Mouse (Mus musculus): ENCODE measurements at regions not wholly inside any gene's neighbourhood (a gene's known extent, or its start where the extent isn't known, plus 50 kb on each side); places are given as distances from the start of the nearest gene placed in this dataset.

- no peaks in the 10 kb centered on the region for H3K27me3 ChIP-seq (ENCODE audit: control insufficient read depth, insufficient read depth, low read length)
- no peak for DNase-seq
- no peak overlapping the region for H3K4me3 ChIP-seq (ENCODE audit: control insufficient read depth, insufficient read depth, low read length)
- WGBS = 90% methylated on average over 1 of the region's 1 CpGs
- no peak for TF ChIP-seq POLR2A (IDR thresholded peaks at IDR 0.05; ENCODE audit: control insufficient read depth, extremely low read depth, insufficient read depth, low read length, poor library complexity)
- TF ChIP-seq CTCF (IDR thresholded peaks at IDR 0.05; ENCODE audit: borderline replicate concordance, control insufficient read depth, extremely low read depth, insufficient read depth, low read length, poor library complexity) = no peak
- no peaks in the 10 kb centered on the region for H3K36me3 ChIP-seq (ENCODE audit: control insufficient read depth, insufficient read depth, low read length)
- H3K27ac ChIP-seq (ENCODE audit: control insufficient read depth, insufficient read depth, low read length) = no peak overlapping the region
- H3K4me1 ChIP-seq (replicated peaks; ENCODE audit: control insufficient read depth, insufficient read depth, low read length) = no peaks in the 10 kb centered on the region; the same call in 1 of the 2 replicates
These were observed 75.4 kb upstream of the Rnaseh2b start for GRCm38 (mm10) chr14:62216995-62217394.

GRCm38 (mm10) chr14:62217971-62218370, 74.4 kb upstream of the Rnaseh2b start:
- TF ChIP-seq POLR2A (IDR thresholded peaks at IDR 0.05; ENCODE audit: control insufficient read depth, extremely low read depth, insufficient read depth, low read length, poor library complexity) = no peak
- TF ChIP-seq CTCF (IDR thresholded peaks at IDR 0.05; ENCODE audit: borderline replicate concordance, control insufficient read depth, extremely low read depth, insufficient read depth, low read length, poor library complexity) = no peak
- Histone ChIP-seq H3K4me3 (ENCODE audit: control insufficient read depth, insufficient read depth, low read length) (no peak overlapping the region), H3K27ac (ENCODE audit: control insufficient read depth, insufficient read depth, low read length) (no peak overlapping the region), H3K36me3 (ENCODE audit: control insufficient read depth, insufficient read depth, low read length) (no peaks in the 10 kb centered on the region), H3K4me1 (replicated peaks; ENCODE audit: control insufficient read depth, insufficient read depth, low read length) (no peaks in the 10 kb centered on the region; the same call in 1 of the 2 replicates), H3K27me3 (ENCODE audit: control insufficient read depth, insufficient read depth, low read length) (no peaks in the 10 kb centered on the region)
- WGBS = 97% methylated on average over 2 of the region's 2 CpGs
- no peak for DNase-seq

- no peaks in the 10 kb centered on the region; the same call in 1 of the 2 replicates for H3K4me1 ChIP-seq (replicated peaks; ENCODE audit: control insufficient read depth, insufficient read depth, low read length)
- H3K27me3 ChIP-seq (ENCODE audit: control insufficient read depth, insufficient read depth, low read length) = no peaks in the 10 kb centered on the region
- TF ChIP-seq POLR2A (IDR thresholded peaks at IDR 0.05; ENCODE audit: control insufficient read depth, extremely low read depth, insufficient read depth, low read length, poor library complexity) (no peak), CTCF (IDR thresholded peaks at IDR 0.05; ENCODE audit: borderline replicate concordance, control insufficient read depth, extremely low read depth, insufficient read depth, low read length, poor library complexity) (no peak)
- 38% methylated on average over 2 of the region's 2 CpGs for WGBS
- H3K36me3 ChIP-seq (ENCODE audit: control insufficient read depth, insufficient read depth, low read length) = no peaks in the 10 kb centered on the region
- H3K4me3 ChIP-seq (ENCODE audit: control insufficient read depth, insufficient read depth, low read length) = no peak overlapping the region
- DNase-seq = peak; percentile 51
- no peak overlapping the region for H3K27ac ChIP-seq (ENCODE audit: control insufficient read depth, insufficient read depth, low read length)
These were observed 73.7 kb upstream of the Rnaseh2b start for GRCm38 (mm10) chr14:62218716-62219115.

- no peaks in the 10 kb centered on the region; the same call in 1 of the 2 replicates for H3K4me1 ChIP-seq (replicated peaks; ENCODE audit: control insufficient read depth, insufficient read depth, low read length)
- DNase-seq = no peak
- 97% methylated on average over 4 of the region's 4 CpGs for WGBS
- no peak overlapping the region for H3K27ac ChIP-seq (ENCODE audit: control insufficient read depth, insufficient read depth, low read length)
- no peak overlapping the region for H3K4me3 ChIP-seq (ENCODE audit: control insufficient read depth, insufficient read depth, low read length)
- no peaks in the 10 kb centered on the region for H3K36me3 ChIP-seq (ENCODE audit: control insufficient read depth, insufficient read depth, low read length)
- no peaks in the 10 kb centered on the region for H3K27me3 ChIP-seq (ENCODE audit: control insufficient read depth, insufficient read depth, low read length)
- TF ChIP-seq CTCF (IDR thresholded peaks at IDR 0.05; ENCODE audit: borderline replicate concordance, control insufficient read depth, extremely low read depth, insufficient read depth, low read length, poor library complexity) (no peak), POLR2A (IDR thresholded peaks at IDR 0.05; ENCODE audit: control insufficient read depth, extremely low read depth, insufficient read depth, low read length, poor library complexity) (no peak)
These were observed 71.6 kb upstream of the Rnaseh2b start for GRCm38 (mm10) chr14:62220770-62221169.

Measured in thymus, adult 2 months (tissue).